Mouse (Mus musculus): ENCODE results near the gene Man1c1.

The Man1c1 gene

GRCm38 (mm10) chr4:134724974-134725373 lies 20.9 kb upstream of the Man1c1 start:
- DNase-seq (ENCODE audit: low read depth, low spot score) = no peak

- no peak for DNase-seq (ENCODE audit: low read depth, low spot score)
Measured at GRCm38 (mm10) chr4:134723251-134723650, 19.2 kb upstream of the Man1c1 start.

- no peak for DNase-seq (ENCODE audit: low read depth, low spot score)
Measured at GRCm38 (mm10) chr4:134721076-134721475, 17.0 kb upstream of the Man1c1 start.

- DNase-seq (ENCODE audit: low read depth, low spot score) = no peak
Measured at GRCm38 (mm10) chr4:134720371-134720770, 16.3 kb upstream of the Man1c1 start.

GRCm38 (mm10) chr4:134719489-134719888 lies 15.4 kb upstream of the Man1c1 start:
- DNase-seq (ENCODE audit: low read depth, low spot score) = no peak

GRCm38 (mm10) chr4:134713937-134714336 lies 9.8 kb upstream of the Man1c1 start:
- peak; percentile 60 for DNase-seq (ENCODE audit: low read depth, low spot score)

- no peak for DNase-seq (ENCODE audit: low read depth, low spot score)
Measured at GRCm38 (mm10) chr4:134705311-134705710, 1.2 kb upstream of the Man1c1 start.

- DNase-seq (ENCODE audit: low read depth, low spot score) = no peak
Measured at GRCm38 (mm10) chr4:134704590-134704989, 500 bp upstream of the Man1c1 start.

GRCm38 (mm10) chr4:134702981-134703834 lies 882 bp downstream of the Man1c1 start:
- no peak for DNase-seq (ENCODE audit: low read depth, low spot score)

- no peak for DNase-seq (ENCODE audit: low read depth, low spot score)
Measured at GRCm38 (mm10) chr4:134701934-134702333, 2.2 kb downstream of the Man1c1 start.

- no peak for DNase-seq (ENCODE audit: low read depth, low spot score)
Measured at GRCm38 (mm10) chr4:134700911-134701310, 3.2 kb downstream of the Man1c1 start.

GRCm38 (mm10) chr4:134693202-134693940 lies 10.7 kb downstream of the Man1c1 start:
- no peak for DNase-seq (ENCODE audit: low read depth, low spot score)

GRCm38 (mm10) chr4:134692388-134692787 lies 11.7 kb downstream of the Man1c1 start:
- no peak for DNase-seq (ENCODE audit: low read depth, low spot score)

- no peak for DNase-seq (ENCODE audit: low read depth, low spot score)
Measured at GRCm38 (mm10) chr4:134686022-134686661, 17.9 kb downstream of the Man1c1 start.

- DNase-seq (ENCODE audit: low read depth, low spot score) = no peak
Measured at GRCm38 (mm10) chr4:134684637-134685338, 19.3 kb downstream of the Man1c1 start.

GRCm38 (mm10) chr4:134683892-134684291 lies 20.2 kb downstream of the Man1c1 start:
- no peak for DNase-seq (ENCODE audit: low read depth, low spot score)

GRCm38 (mm10) chr4:134683008-134683407 lies 21.1 kb downstream of the Man1c1 start:
- no peak for DNase-seq (ENCODE audit: low read depth, low spot score)

- DNase-seq (ENCODE audit: low read depth, low spot score) = no peak
Measured at GRCm38 (mm10) chr4:134682423-134682822, 21.7 kb downstream of the Man1c1 start.

- DNase-seq (ENCODE audit: low read depth, low spot score) = no peak
Measured at GRCm38 (mm10) chr4:134681819-134682218, 22.3 kb downstream of the Man1c1 start.

- no peak for DNase-seq (ENCODE audit: low read depth, low spot score)
Measured at GRCm38 (mm10) chr4:134677556-134678508, 26.3 kb downstream of the Man1c1 start.
